In the genomic region with DNA sequence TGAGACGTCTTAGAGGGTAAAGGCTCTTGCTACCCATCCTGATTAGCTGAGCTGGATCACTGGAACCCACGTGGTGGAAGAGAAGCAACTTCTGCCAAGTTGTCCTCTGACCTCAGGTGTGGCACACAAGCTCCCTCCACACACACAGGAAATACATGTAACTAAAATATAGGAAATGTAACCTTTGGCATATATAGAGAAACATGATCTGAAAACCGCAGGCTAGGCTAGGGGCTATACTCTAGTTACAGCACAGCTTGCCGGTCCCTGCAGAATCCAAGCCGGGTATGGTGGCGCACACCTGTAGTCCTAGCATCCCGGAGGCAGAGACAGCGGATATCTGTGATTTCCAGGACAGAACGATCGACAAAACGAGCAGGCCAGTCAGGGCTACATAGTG, we compare ENCODE assay signal across 8 mouse cellular contexts. TPM values are rescaled to one million over a fixed set of nuclear protein-coding genes. Genes with fewer than 3 reads are reported as not detected.
DNase-seq lines count a peak whose midpoint lies in the region; ATAC-seq and TF ChIP-seq lines count a peak whose summit lies in the region.

No protein-coding gene starts in this region.

- DNase-seq in heart, postnatal 4 days: no peak
- DNase-seq in left cerebral cortex, postnatal 10 days (ENCODE audit: extremely low spot score in 1 of 2, low spot score in 2 of 2): no peak
- no peak for DNase-seq in adrenal gland, adult (ENCODE audit: inconsistent age in 2 of 2, low spot score in 1 of 2)

- ATAC-seq in heart, embryonic 13.5 days (ENCODE audit: extremely low read depth, insufficient number of reproducible peaks, low FRiP score, low TSS enrichment): 0 out of 2 replicates have a peak, but pooled peaks have one; percentile 5
- peak; percentile 60 for ATAC-seq in kidney, embryonic 16.5 days (ENCODE audit: low FRiP score, low TSS enrichment)
- peak; percentile 64 for ATAC-seq in neural tube, embryonic 13.5 days (ENCODE audit: low read depth)

- H3K9ac ChIP-seq in heart, embryonic 13.5 days: peak overlapping the region; percentile 93
- H3K9ac ChIP-seq in ES-Bruce4 (ENCODE audit: low read depth, poor library complexity, severe bottlenecking): peak overlapping the region; percentile 84
- peak overlapping the region; percentile 80 for H3K9ac ChIP-seq in kidney, embryonic 16.5 days (replicated peaks; ENCODE audit: low read length)
- H3K9ac ChIP-seq in neural tube, embryonic 13.5 days: peak overlapping the region; percentile 86

- whole genome bisulfite sequencing in heart, embryonic 13.5 days: under 1% methylated on average over 11 of the region's 11 CpGs
- 0% methylated on average over 11 of the region's 11 CpGs for WGBS in kidney, embryonic 16.5 days
- under 1% methylated on average over 11 of the region's 11 CpGs for WGBS in neural tube, embryonic 13.5 days

- H3K4me2 ChIP-seq in heart, embryonic 13.5 days: peak overlapping the region; percentile 96
- peak overlapping the region; percentile 86 for H3K4me2 ChIP-seq in kidney, embryonic 16.5 days (replicated peaks; ENCODE audit: low read depth, low read length)
- H3K4me2 ChIP-seq in neural tube, embryonic 13.5 days: peak overlapping the region; percentile 92

- TF ChIP-seq CTCF in ES-Bruce4 (IDR thresholded peaks at IDR 0.05; ENCODE audit: low read depth, low read length): no peak
- no peak for TF ChIP-seq CTCF in embryonic fibroblast, embryonic 13.5 days (IDR thresholded peaks at IDR 0.05; ENCODE audit: borderline replicate concordance, insufficient read depth, low read length)

- H3K9me3 ChIP-seq in heart, embryonic 13.5 days: no peaks in the 10 kb centered on the region
- H3K9me3 ChIP-seq in ES-Bruce4 (replicated peaks; ENCODE audit: control insufficient read depth, insufficient read depth, low read length, poor library complexity, severe bottlenecking): no peaks in the 10 kb centered on the region
- no peaks in the 10 kb centered on the region for H3K9me3 ChIP-seq in kidney, embryonic 16.5 days (ENCODE audit: low read length)
- no peaks in the 10 kb centered on the region for H3K9me3 ChIP-seq in neural tube, embryonic 13.5 days

- no peaks in the 10 kb centered on the region for H3K27me3 ChIP-seq in heart, embryonic 13.5 days (replicated peaks)
- H3K27me3 ChIP-seq in ES-Bruce4 (ENCODE audit: control insufficient read depth, insufficient read depth, low read length, poor library complexity, severe bottlenecking): no peaks in the 10 kb centered on the region
- H3K27me3 ChIP-seq in kidney, embryonic 16.5 days (ENCODE audit: insufficient read depth, low read length): no peaks in the 10 kb centered on the region
- peaks cover 4% of the 10 kb centered on the region; the same call in 1 of the 2 replicates for H3K27me3 ChIP-seq in neural tube, embryonic 13.5 days

- peak overlapping the region; percentile 94 for H3K27ac ChIP-seq in heart, embryonic 13.5 days (replicated peaks)
- peak overlapping the region; percentile 93 for H3K27ac ChIP-seq in ES-Bruce4 (ENCODE audit: insufficient read depth, low read length)
- peak overlapping the region; percentile 89 for H3K27ac ChIP-seq in embryonic fibroblast, embryonic 13.5 days (ENCODE audit: insufficient read depth, low read length)
- H3K27ac ChIP-seq in kidney, embryonic 16.5 days (ENCODE audit: low read length): peak overlapping the region; percentile 95
- peak overlapping the region; percentile 88 for H3K27ac ChIP-seq in neural tube, embryonic 13.5 days (replicated peaks)

- intact Hi-C loops in left cerebral cortex, postnatal 10 days (cut with DNase I): no loop called here

- TF ChIP-seq POLR2A in ES-Bruce4 (IDR thresholded peaks at IDR 0.05; ENCODE audit: insufficient read depth, low read length): no peak
- TF ChIP-seq POLR2A in embryonic fibroblast, embryonic 13.5 days (IDR thresholded peaks at IDR 0.05; ENCODE audit: low read depth, low read length): 0 out of 2 replicates have a peak, but pooled peaks have one; percentile 12

- peaks cover 22% of the 10 kb centered on the region for H3K36me3 ChIP-seq in heart, embryonic 13.5 days
- H3K36me3 ChIP-seq in ES-Bruce4 (ENCODE audit: control insufficient read depth, insufficient read depth, low read length, poor library complexity, severe bottlenecking): peaks cover 9% of the 10 kb centered on the region
- 0 out of 2 replicates have a peak, but pooled peaks cover 12% of the 10 kb centered on the region for H3K36me3 ChIP-seq in kidney, embryonic 16.5 days (ENCODE audit: insufficient read depth, low read length)
- peaks cover 13% of the 10 kb centered on the region for H3K36me3 ChIP-seq in neural tube, embryonic 13.5 days

- peaks cover 21% of the 10 kb centered on the region for H3K4me1 ChIP-seq in heart, embryonic 13.5 days
- no peaks in the 10 kb centered on the region for H3K4me1 ChIP-seq in ES-Bruce4 (ENCODE audit: control insufficient read depth, insufficient read depth, low read length)
- H3K4me1 ChIP-seq in embryonic fibroblast, embryonic 13.5 days (ENCODE audit: control insufficient read depth, insufficient read depth, low read length): peaks cover 4% of the 10 kb centered on the region
- H3K4me1 ChIP-seq in kidney, embryonic 16.5 days (ENCODE audit: insufficient read depth, low read length): peaks cover 18% of the 10 kb centered on the region
- H3K4me1 ChIP-seq in neural tube, embryonic 13.5 days (replicated peaks): peaks cover 24% of the 10 kb centered on the region

- peak overlapping the region; percentile 88 for H3K4me3 ChIP-seq in heart, embryonic 13.5 days
- peak overlapping the region; percentile 95 for H3K4me3 ChIP-seq in ES-Bruce4 (ENCODE audit: low read depth, low read length)
- H3K4me3 ChIP-seq in embryonic fibroblast, embryonic 13.5 days (ENCODE audit: insufficient read depth, low read length): peak overlapping the region; percentile 92
- peak overlapping the region; percentile 86 for H3K4me3 ChIP-seq in kidney, embryonic 16.5 days (ENCODE audit: low read length)
- peak overlapping the region; percentile 83 for H3K4me3 ChIP-seq in neural tube, embryonic 13.5 days

- TF ChIP-seq EP300 in ES-Bruce4 (IDR thresholded peaks at IDR 0.05; ENCODE audit: insufficient read depth, low read depth, low read length): no peak

RNA-seq across cellular contexts. Expression of a gene that starts 0.5 kb away (rescaled TPM):
- polyA plus RNA-seq in heart, embryonic 13.5 days (2015; fragmentation: Nextera tagmentation; extraction: Ambion mirVana): 32.2 and 34.9 TPM in 2 replicates
- 10 to 100 TPM; 21.4 to 24.5 TPM for total RNA-seq in heart, postnatal 4 days (2021)
- 77.5 and 79.8 TPM in 2 replicates for polyA plus RNA-seq in ES-Bruce4 (2011; ENCODE audit: insufficient read depth, insufficient read length, low read depth, missing spikeins)
- 32.1 and 33.5 TPM in 2 replicates for polyA plus RNA-seq in embryonic fibroblast, embryonic 13.5 days (2011; ENCODE audit: insufficient read length, low read depth, missing spikeins)
- polyA plus RNA-seq in kidney, embryonic 16.5 days (2015; fragmentation: Nextera tagmentation; extraction: Ambion mirVana): 50.9 and 55.1 TPM in 2 replicates
- 58.8 and 64.5 TPM in 2 replicates for polyA plus RNA-seq in neural tube, embryonic 13.5 days (2015; fragmentation: Nextera tagmentation; extraction: Ambion mirVana)
- 10 to 100 TPM; 30.8 to 31.7 TPM for total RNA-seq in left cerebral cortex, postnatal 10 days (2021)

RNA-seq across cellular contexts. Expression of a gene that starts 31.6 kb away (rescaled TPM):
- 49.5 and 55.8 TPM in 2 replicates for polyA plus RNA-seq in heart, embryonic 13.5 days (2015; fragmentation: Nextera tagmentation; extraction: Ambion mirVana)
- 10 to 100 TPM; 90.1 to 91.8 TPM for total RNA-seq in heart, postnatal 4 days (2021)
- polyA plus RNA-seq in ES-Bruce4 (2011; ENCODE audit: insufficient read depth, insufficient read length, low read depth, missing spikeins): 228 and 233 TPM in 2 replicates
- 128 and 154 TPM in 2 replicates for polyA plus RNA-seq in embryonic fibroblast, embryonic 13.5 days (2011; ENCODE audit: insufficient read length, low read depth, missing spikeins)
- 67.5 and 77.1 TPM in 2 replicates for polyA plus RNA-seq in kidney, embryonic 16.5 days (2015; fragmentation: Nextera tagmentation; extraction: Ambion mirVana)
- polyA plus RNA-seq in neural tube, embryonic 13.5 days (2015; fragmentation: Nextera tagmentation; extraction: Ambion mirVana): 50.3 and 54.0 TPM in 2 replicates
- total RNA-seq in left cerebral cortex, postnatal 10 days (2021): 100 to 1,000 TPM; 133 to 135 TPM

Comparison
In these comparisons a context has a peak if more than half of its experiments do, and no peak if none do; other contexts are left out.
1. ATAC-seq: peak in every context shown above with its lines; median percentile 64 in neural tube, embryonic 13.5 days; 60 in kidney, embryonic 16.5 days; 5 in heart, embryonic 13.5 days.